Mouse (Mus musculus): ENCODE data around the gene Lipe. TPM values are rescaled to one million over a fixed set of nuclear protein-coding genes. Genes with fewer than 3 reads are reported as not detected.
"Not testable (repeated sequence)": the region's sequence is repeated elsewhere in the genome, so short reads cannot be mapped to it uniquely, and the experiment has no call there.

The Lipe gene
- polyA plus RNA-seq, 1 experiment from 2014 or later: 11.4 TPM

GRCm38 (mm10) chr7:25409114-25409760 is 10.7 kb upstream of the Lipe start:
- H3K36me3 ChIP-seq: no peaks in the 10 kb centered on the region
- H3K4me2 ChIP-seq: no peak overlapping the region
- no peak overlapping the region for H3K9ac ChIP-seq
- H3K27ac ChIP-seq (replicated peaks): no peak overlapping the region
- no peaks in the 10 kb centered on the region for H3K4me1 ChIP-seq (replicated peaks)
- ATAC-seq (ENCODE audit: low read depth): no peak
- 48% methylated on average over 4 of the region's 4 CpGs for WGBS
- H3K9me3 ChIP-seq: no peaks in the 10 kb centered on the region
- no peaks in the 10 kb centered on the region for H3K27me3 ChIP-seq
- H3K4me3 ChIP-seq: no peak overlapping the region

GRCm38 (mm10) chr7:25406468-25406867 is 8.0 kb upstream of the Lipe start:
- Histone ChIP-seq H3K36me3 (no peaks in the 10 kb centered on the region), H3K4me1 (replicated peaks) (no peaks in the 10 kb centered on the region), H3K27ac (replicated peaks) (no peak overlapping the region), H3K9me3 (no peaks in the 10 kb centered on the region), H3K4me2 (no peak overlapping the region), H3K27me3 (no peaks in the 10 kb centered on the region), H3K9ac (no peak overlapping the region), H3K4me3 (no peak overlapping the region)
- no peak for ATAC-seq (ENCODE audit: low read depth)
- 85% methylated on average over 7 of the region's 7 CpGs for WGBS

DNA sequence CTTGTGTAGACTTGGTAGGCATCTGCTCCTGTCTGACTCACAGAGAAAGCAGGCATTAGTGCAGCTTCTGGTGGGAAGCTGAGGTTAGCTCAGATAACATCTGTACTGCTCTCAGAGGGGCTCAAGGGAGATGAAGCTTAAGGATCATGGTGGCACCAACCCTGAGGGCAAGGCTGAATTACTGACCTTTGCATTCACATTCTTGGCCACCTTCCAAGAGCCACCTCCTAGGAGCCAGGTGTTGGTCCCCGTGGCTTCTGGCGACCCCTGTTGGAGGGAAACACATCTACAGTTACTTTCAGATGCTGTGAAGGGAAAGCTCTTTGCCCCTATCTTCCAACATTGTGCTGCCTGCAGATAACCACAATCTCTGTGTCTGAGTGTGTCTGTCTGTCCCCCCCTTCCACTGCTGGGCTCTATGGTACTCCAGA is 4.2 kb upstream of the Lipe start:
- 5% methylated on average over 2 of the region's 2 CpGs for WGBS
- Histone ChIP-seq H3K4me3 (no peak overlapping the region), H3K9ac (no peak overlapping the region), H3K27me3 (no peaks in the 10 kb centered on the region), H3K27ac (replicated peaks) (no peak overlapping the region), H3K36me3 (no peaks in the 10 kb centered on the region), H3K9me3 (no peaks in the 10 kb centered on the region), H3K4me1 (replicated peaks) (no peaks in the 10 kb centered on the region), H3K4me2 (no peak overlapping the region)
- ATAC-seq (ENCODE audit: low read depth): no peak

- ATAC-seq (ENCODE audit: low read depth): no peak
- H3K4me3 ChIP-seq: no peak overlapping the region
- H3K4me1 ChIP-seq (replicated peaks): no peaks in the 10 kb centered on the region
- WGBS: 53% methylated on average over 5 of the region's 5 CpGs
- no peak overlapping the region for H3K4me2 ChIP-seq
- no peak overlapping the region for H3K27ac ChIP-seq (replicated peaks)
- no peak overlapping the region for H3K9ac ChIP-seq
- no peaks in the 10 kb centered on the region for H3K27me3 ChIP-seq
- H3K9me3 ChIP-seq: no peaks in the 10 kb centered on the region
- H3K36me3 ChIP-seq: no peaks in the 10 kb centered on the region
These were observed 3.5 kb upstream of the Lipe start for GRCm38 (mm10) chr7:25401986-25402385.

- no peak overlapping the region for H3K4me2 ChIP-seq
- peaks cover 3% of the 10 kb centered on the region for H3K4me1 ChIP-seq (replicated peaks)
- WGBS: 61% methylated on average over 2 of the region's 2 CpGs
- H3K27ac ChIP-seq (replicated peaks): no peak overlapping the region
- H3K9me3 ChIP-seq: no peaks in the 10 kb centered on the region
- no peak overlapping the region for H3K4me3 ChIP-seq
- H3K27me3 ChIP-seq: no peaks in the 10 kb centered on the region
- H3K9ac ChIP-seq: no peak overlapping the region
- no peaks in the 10 kb centered on the region for H3K36me3 ChIP-seq
- ATAC-seq (ENCODE audit: low read depth): no peak
These were observed 3.0 kb upstream of the Lipe start for GRCm38 (mm10) chr7:25401551-25401950.

DNA sequence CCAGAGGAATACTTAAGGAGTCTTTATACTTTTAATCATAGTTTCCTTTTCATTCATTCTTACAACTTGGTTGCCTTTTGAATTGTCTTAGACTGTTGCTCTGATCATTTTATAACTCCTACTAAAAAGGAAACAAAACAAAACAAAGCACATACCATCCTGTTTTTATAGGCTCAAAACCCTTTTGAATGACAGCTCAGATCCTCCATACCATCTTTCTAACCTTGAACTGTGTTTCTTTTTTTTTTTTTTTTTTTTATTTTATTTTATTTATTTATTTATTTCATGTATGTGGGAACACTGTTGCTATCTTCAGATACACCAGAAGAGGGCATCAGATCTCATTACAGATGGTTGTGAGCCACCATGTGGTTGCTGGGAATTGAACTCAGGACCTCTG is 518 bp upstream of the Lipe start:
- H3K4me2 ChIP-seq; H3K27me3 ChIP-seq; H3K27ac ChIP-seq (replicated peaks); H3K9me3 ChIP-seq; H3K36me3 ChIP-seq; ATAC-seq (ENCODE audit: low read depth); H3K4me3 ChIP-seq; H3K9ac ChIP-seq: not testable (repeated sequence)
- H3K4me1 ChIP-seq (replicated peaks): peaks cover 17% of the 10 kb centered on the region

- Histone ChIP-seq H3K27me3 (no peaks in the 10 kb centered on the region), H3K9me3 (no peaks in the 10 kb centered on the region), H3K9ac (no peak overlapping the region), H3K27ac (replicated peaks) (peak overlapping the region; percentile 81), H3K4me3 (peak overlapping the region; percentile 56), H3K4me1 (replicated peaks) (peaks cover 39% of the 10 kb centered on the region), H3K36me3 (no peaks in the 10 kb centered on the region), H3K4me2 (peak overlapping the region; percentile 77)
- peak; percentile 2; the same call in 1 of the 2 replicates for ATAC-seq (ENCODE audit: low read depth)
- 87% methylated on average over 14 of the region's 14 CpGs for WGBS
These were observed 1.9 kb downstream of the Lipe start for GRCm38 (mm10) chr7:25396621-25397020.

- 4% methylated on average over 52 of the region's 52 CpGs for WGBS
- peaks cover 47% of the 10 kb centered on the region for H3K4me1 ChIP-seq (replicated peaks)
- H3K4me2 ChIP-seq: peak overlapping the region; percentile 77
- no peaks in the 10 kb centered on the region for H3K27me3 ChIP-seq
- peak overlapping the region; percentile 81 for H3K27ac ChIP-seq (replicated peaks)
- peak; percentile 97 for ATAC-seq (ENCODE audit: low read depth)
- no peaks in the 10 kb centered on the region for H3K36me3 ChIP-seq
- H3K9me3 ChIP-seq: no peaks in the 10 kb centered on the region
- peak overlapping the region; percentile 77 for H3K9ac ChIP-seq
- H3K4me3 ChIP-seq: peak overlapping the region; percentile 56
These were observed 2.7 kb downstream of the Lipe start for GRCm38 (mm10) chr7:25395558-25396521.

- Histone ChIP-seq H3K27me3 (no peaks in the 10 kb centered on the region), H3K4me2 (peak overlapping the region; percentile 77), H3K36me3 (no peaks in the 10 kb centered on the region), H3K27ac (replicated peaks) (peak overlapping the region; percentile 81), H3K9ac (peak overlapping the region; percentile 77), H3K4me1 (replicated peaks) (peaks cover 53% of the 10 kb centered on the region), H3K9me3 (no peaks in the 10 kb centered on the region), H3K4me3 (peak overlapping the region; percentile 56)
- WGBS: 1% methylated on average over 22 of the region's 22 CpGs
- peak; percentile 50 for ATAC-seq (ENCODE audit: low read depth)
These were observed 3.3 kb downstream of the Lipe start for GRCm38 (mm10) chr7:25395186-25395557.

DNA sequence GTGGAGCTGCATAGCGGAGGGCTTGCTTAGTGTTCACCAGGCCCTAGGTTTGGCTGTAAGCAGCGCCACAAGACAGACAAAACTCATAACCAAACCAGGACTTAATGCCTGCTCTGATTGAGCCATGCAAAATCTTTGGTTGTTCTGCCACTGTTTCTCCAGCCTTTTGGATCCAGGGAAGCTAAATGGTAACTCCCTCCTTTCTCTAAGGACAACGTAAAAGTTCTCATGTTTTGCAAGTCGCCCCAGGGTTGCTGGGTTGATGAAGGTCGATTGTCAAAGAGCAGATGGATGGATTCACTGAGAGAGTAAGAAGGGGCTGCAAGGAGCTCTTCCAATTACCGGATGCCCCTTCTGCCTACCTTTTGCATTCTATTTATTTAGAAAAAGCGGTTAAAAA is 3.8 kb downstream of the Lipe start:
- WGBS: 12% methylated on average over 7 of the region's 7 CpGs
- peak overlapping the region; percentile 56 for H3K4me3 ChIP-seq
- H3K9me3 ChIP-seq: no peaks in the 10 kb centered on the region
- peaks cover 58% of the 10 kb centered on the region for H3K4me1 ChIP-seq (replicated peaks)
- no peak for ATAC-seq (ENCODE audit: low read depth)
- H3K9ac ChIP-seq: peak overlapping the region; percentile 77
- no peaks in the 10 kb centered on the region for H3K36me3 ChIP-seq
- H3K27me3 ChIP-seq: no peaks in the 10 kb centered on the region
- H3K4me2 ChIP-seq: peak overlapping the region; percentile 77
- H3K27ac ChIP-seq (replicated peaks): peak overlapping the region; percentile 81

GRCm38 (mm10) chr7:25393451-25394210 is 4.9 kb downstream of the Lipe start:
- Histone ChIP-seq H3K9me3 (no peaks in the 10 kb centered on the region), H3K4me2 (peak overlapping the region; percentile 77), H3K4me1 (replicated peaks) (peaks cover 62% of the 10 kb centered on the region), H3K27ac (replicated peaks) (no peak overlapping the region), H3K27me3 (no peaks in the 10 kb centered on the region), H3K36me3 (peaks cover 2% of the 10 kb centered on the region), H3K4me3 (peak overlapping the region; percentile 56), H3K9ac (peak overlapping the region; percentile 77)
- ATAC-seq (ENCODE audit: low read depth): no peak
- WGBS: 79% methylated on average over 8 of the region's 8 CpGs

GRCm38 (mm10) chr7:25392851-25393250 is 5.7 kb downstream of the Lipe start:
- WGBS: 44% methylated on average over 7 of the region's 7 CpGs
- no peaks in the 10 kb centered on the region for H3K9me3 ChIP-seq
- H3K36me3 ChIP-seq: peaks cover 10% of the 10 kb centered on the region
- no peak for ATAC-seq (ENCODE audit: low read depth)
- peak overlapping the region; percentile 77; the same call in 1 of the 2 replicates for H3K9ac ChIP-seq
- no peak overlapping the region for H3K27ac ChIP-seq (replicated peaks)
- no peak overlapping the region for H3K4me3 ChIP-seq
- H3K4me1 ChIP-seq (replicated peaks): peaks cover 62% of the 10 kb centered on the region
- peak overlapping the region; percentile 77; the same call in 1 of the 2 replicates for H3K4me2 ChIP-seq
- no peaks in the 10 kb centered on the region for H3K27me3 ChIP-seq
